Mouse (Mus musculus) kidney, adult 2 months (tissue): ENCODE results near the gene Tox3. TPM values are rescaled to one million over a fixed set of nuclear protein-coding genes. Genes with fewer than 3 reads are reported as not detected.

Experiments
- DNase-seq: peaks from one replicate; pipeline ENCODE4 v3.0.0; 2021
- H3K27ac ChIP-seq: fragments of 200-500 bp; 2 replicates; pipeline ENCODE4 v1.5.1; 2012; ENCODE audit warnings: low read depth, low read length, control low read depth, inconsistent platforms; ENCODE audit not compliant: insufficient read depth
- H3K27me3 ChIP-seq: fragments of 200-500 bp; replicated peaks from 2 replicates; pipeline ENCODE4 v1.6.1; 2012; ENCODE audit warnings: mild to moderate bottlenecking, moderate library complexity, low read length, inconsistent platforms; ENCODE audit not compliant: control insufficient read depth, insufficient read depth
- H3K36me3 ChIP-seq: fragments of 200-500 bp; 2 replicates; pipeline ENCODE4 v1.6.1; 2012; ENCODE audit warnings: mild to moderate bottlenecking, moderate library complexity, low read length, inconsistent platforms; ENCODE audit not compliant: control insufficient read depth, insufficient read depth
- H3K4me1 ChIP-seq: fragments of 200-500 bp; 2 replicates; pipeline ENCODE4 v1.6.1; 2011; ENCODE audit warnings: low read length; ENCODE audit not compliant: control insufficient read depth, insufficient read depth
- H3K4me3 ChIP-seq: fragments of 200-500 bp; 2 replicates; pipeline ENCODE4 v1.5.1; 2011; ENCODE audit warnings: mild to moderate bottlenecking, low read depth, low read length, control low read depth; ENCODE audit not compliant: insufficient read depth
- CTCF ChIP-seq: fragments of 200-500 bp; conservative IDR thresholded peaks from 2 replicates; pipeline ENCODE4 v1.5.1; 2011; ENCODE audit warnings: low read depth, mild to moderate bottlenecking, control low read depth, low read length, moderate library complexity, mixed read lengths; ENCODE audit not compliant: insufficient read depth, insufficient read length
- POLR2A ChIP-seq: fragments of 200-500 bp; IDR thresholded peaks from one replicate; pipeline ENCODE4 v1.6.1; 2011; ENCODE audit warnings: low read depth, low read length, control low read depth
- WGBS: fragments of 180-500 bp; shearing (Covaris S2); methylation state at CpG from one replicate; pipeline ENCODE4 v1.1.7; 2018; 5-methylcytosine and 5-hydroxymethylcytosine counted together
- polyA plus RNA-seq: library from polyadenylated mRNA; depleted of rRNA; stranded (reverse); fragments of >200 nt; gene quantifications from 2 replicates; pipeline ENCODE4 v1.2.3, GENCODE M21; 2012

Tox3 gene
- polyA plus RNA-seq, 1 experiment, result 8.9 TPM

GRCm38 (mm10) chr8:90369876-90370275 is 21.7 kb upstream of the Tox3 start:
- Histone ChIP-seq H3K27ac (no peak overlapping the region), H3K36me3 (no peaks in the 10 kb centered on the region), H3K4me3 (no peak overlapping the region), H3K4me1 (no peaks in the 10 kb centered on the region), H3K27me3 (no peaks in the 10 kb centered on the region)
- 51% methylated on average over 3 of the region's 3 CpGs for WGBS
- TF ChIP-seq POLR2A, result no peak
- no peak for TF ChIP-seq CTCF
- DNase-seq, result no peak

- Histone ChIP-seq H3K27ac (no peak overlapping the region), H3K36me3 (no peaks in the 10 kb centered on the region), H3K4me3 (no peak overlapping the region), H3K27me3 (no peaks in the 10 kb centered on the region), H3K4me1 (no peaks in the 10 kb centered on the region)
- no peak for TF ChIP-seq CTCF
- TF ChIP-seq POLR2A, result no peak
- 61% methylated on average over 3 of the region's 3 CpGs for WGBS
- DNase-seq, result no peak
Observed at GRCm38 (mm10) chr8:90356729-90357128, 8.6 kb upstream of the Tox3 start.

GRCm38 (mm10) chr8:90354782-90355181 is 6.6 kb upstream of the Tox3 start:
- Histone ChIP-seq H3K27me3 (no peaks in the 10 kb centered on the region), H3K4me1 (no peaks in the 10 kb centered on the region), H3K27ac (no peak overlapping the region), H3K4me3 (no peak overlapping the region), H3K36me3 (no peaks in the 10 kb centered on the region)
- TF ChIP-seq POLR2A (no peak), CTCF (no peak)
- no peak for DNase-seq
- 81% methylated on average over 3 of the region's 3 CpGs for WGBS

GRCm38 (mm10) chr8:90353960-90354540 is 5.9 kb upstream of the Tox3 start:
- 73% methylated on average over 16 of the region's 16 CpGs for WGBS
- H3K27ac ChIP-seq, result no peak overlapping the region
- H3K4me1 ChIP-seq, result no peaks in the 10 kb centered on the region; the same call in 1 of the 2 replicates
- no peak for DNase-seq
- no peaks in the 10 kb centered on the region for H3K36me3 ChIP-seq
- TF ChIP-seq CTCF (no peak), POLR2A (no peak)
- no peak overlapping the region for H3K4me3 ChIP-seq
- no peaks in the 10 kb centered on the region for H3K27me3 ChIP-seq

- TF ChIP-seq CTCF (no peak), POLR2A (no peak)
- Histone ChIP-seq H3K4me3 (no peak overlapping the region), H3K36me3 (no peaks in the 10 kb centered on the region), H3K27ac (no peak overlapping the region), H3K4me1 (no peaks in the 10 kb centered on the region; the same call in 1 of the 2 replicates), H3K27me3 (no peaks in the 10 kb centered on the region)
- WGBS, result 74% methylated on average over 2 of the region's 2 CpGs
- DNase-seq, result no peak
Observed at GRCm38 (mm10) chr8:90353499-90353898, 5.4 kb upstream of the Tox3 start.

GRCm38 (mm10) chr8:90352991-90353390 is 4.8 kb upstream of the Tox3 start:
- 89% methylated on average over 2 of the region's 2 CpGs for WGBS

GRCm38 (mm10) chr8:90349709-90350562 is 1.8 kb upstream of the Tox3 start:
- no peaks in the 10 kb centered on the region; the same call in 1 of the 2 replicates for H3K4me1 ChIP-seq
- 51% methylated on average over 13 of the region's 13 CpGs for WGBS
- TF ChIP-seq POLR2A (no peak), CTCF (no peak)
- peak; percentile 21 for DNase-seq
- no peak overlapping the region for H3K4me3 ChIP-seq
- H3K36me3 ChIP-seq, result no peaks in the 10 kb centered on the region
- no peaks in the 10 kb centered on the region; the same call in 1 of the 2 replicates for H3K27me3 ChIP-seq
- no peak overlapping the region for H3K27ac ChIP-seq

More at GRCm38 (mm10) chr8:90352991-90353390, 4.8 kb upstream of the Tox3 start:
- no peak for TF ChIP-seq POLR2A
- no peak for TF ChIP-seq CTCF
- Histone ChIP-seq H3K27me3 (no peaks in the 10 kb centered on the region; the same call in 1 of the 2 replicates), H3K36me3 (no peaks in the 10 kb centered on the region), H3K4me3 (no peak overlapping the region), H3K4me1 (no peaks in the 10 kb centered on the region; the same call in 1 of the 2 replicates), H3K27ac (no peak overlapping the region)
- DNase-seq, result no peak
